In genomic region chr12:112539466-112539965, GRCm38 (mm10) we compare ENCODE assay signal across 28 mouse cellular contexts. TPM values are rescaled to one million over a fixed set of nuclear protein-coding genes. Genes with fewer than 3 reads are reported as not detected.
"Had no signal": no experiment of that assay in that cellular context is flagged by ENCODE, and none has a peak within 500 bp of the region (broad histone marks: within the 10 kb centered on the region; RNA-seq: fewer than 3 reads in every experiment).

No protein-coding gene starts in this region.

- DNase-seq: gastrocnemius, postnatal 14 days; gastrocnemius, postnatal 36 days; heart, adult 11 months; heart, adult 2 months; heart, postnatal 10 days; heart, postnatal 4 days; kidney, adult 18-20 months; kidney, adult 8-10 months; kidney, postnatal 14 days; kidney, postnatal 36 days; layer of hippocampus, adult 9-11 months; layer of hippocampus, postnatal 36 days; liver; liver, embryonic 13.5 days had no signal

- H3K36me3 ChIP-seq: heart, embryonic 12.5 days; hindbrain, embryonic 10.5 days; hindbrain, embryonic 12.5 days; intestine, embryonic 15.5 days; limb, embryonic 10.5 days; limb, embryonic 12.5 days; liver, embryonic 13.5 days; liver, embryonic 15.5 days had no signal

- H3K27me3 ChIP-seq: intestine, embryonic 15.5 days; liver, embryonic 15.5 days had no signal

- H3K9me3 ChIP-seq: heart, embryonic 12.5 days; hindbrain, embryonic 10.5 days; hindbrain, embryonic 12.5 days; intestine, embryonic 15.5 days; limb, embryonic 10.5 days; limb, embryonic 12.5 days; liver, embryonic 13.5 days; liver, embryonic 15.5 days had no signal

- H3K4me1 ChIP-seq: liver, embryonic 13.5 days; liver, embryonic 15.5 days had no signal

- H3K27ac ChIP-seq: heart, adult 2 months; hindbrain, embryonic 10.5 days; hindbrain, embryonic 12.5 days; hindbrain, embryonic 14.5 days; intestine, embryonic 15.5 days; kidney, postnatal 0 days; left cerebral cortex, adult 2 months; limb, embryonic 10.5 days; limb, embryonic 12.5 days; liver, embryonic 13.5 days; liver, embryonic 15.5 days had no signal

- H3K4me3 ChIP-seq: heart, adult 2 months; heart, embryonic 12.5 days; hindbrain, embryonic 10.5 days; hindbrain, embryonic 12.5 days; intestine, embryonic 15.5 days; left cerebral cortex, adult 2 months; limb, embryonic 10.5 days; limb, embryonic 12.5 days; liver, embryonic 13.5 days; liver, embryonic 15.5 days had no signal

- H3K9ac ChIP-seq: heart, embryonic 12.5 days; hindbrain, embryonic 12.5 days; hindbrain, embryonic 14.5 days; intestine, embryonic 15.5 days; limb, embryonic 12.5 days; liver, embryonic 13.5 days; liver, embryonic 15.5 days had no signal

RNA-seq across cellular contexts. Expression of gene Tmem179, which starts 23.0 kb away (rescaled TPM):
- total RNA-seq: gastrocnemius, adult 18-20 months; gastrocnemius, adult 8-10 months; gastrocnemius, postnatal 14 days; gastrocnemius, postnatal 36 days; heart, adult 2 months; heart, postnatal 10 days; heart, postnatal 25 days had no signal
- polyA plus RNA-seq: inflammation-experienced regulatory T-cells, adult 6 months; limb, embryonic 10.5 days had no signal

RNA-seq across cellular contexts. Expression of gene A530016L24Rik, which starts 50.3 kb away (rescaled TPM):
- total RNA-seq: left cerebral cortex, adult 2 months had no signal
- polyA plus RNA-seq: hindbrain, embryonic 10.5 days; inflammation-experienced regulatory T-cells, adult 6 months; limb, embryonic 10.5 days; limb, embryonic 12.5 days; liver, embryonic 15.5 days had no signal
